In the genomic region with DNA sequence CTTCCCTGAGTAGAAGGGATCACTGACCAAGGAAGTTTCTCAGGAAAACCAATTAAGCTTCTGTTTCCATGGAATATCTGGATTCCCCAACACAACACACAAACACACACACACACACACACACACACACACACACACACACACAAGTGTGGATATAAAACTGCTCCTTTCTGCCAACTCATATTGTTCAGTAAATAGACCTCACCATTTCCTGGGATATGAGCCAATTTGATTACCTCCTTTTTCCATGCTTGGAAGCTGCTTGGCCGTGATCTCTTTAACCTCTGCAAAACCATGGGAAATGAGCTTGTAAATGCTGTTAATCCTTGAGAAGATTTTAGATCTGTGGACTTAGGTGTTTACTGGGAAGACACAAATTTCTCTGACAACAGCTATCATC, we compare ENCODE assay signal across 16 mouse cellular contexts.
DNase-seq lines count a peak whose midpoint lies in the region; ATAC-seq and TF ChIP-seq lines count a peak whose summit lies in the region.
"Had no signal": no experiment of that assay in that cellular context is flagged by ENCODE, and none has a peak within 500 bp of the region (broad histone marks: within the 10 kb centered on the region; RNA-seq: fewer than 3 reads in every experiment).

No protein-coding gene starts in this region.

- no peak for ATAC-seq in embryonic facial prominence, embryonic 14.5 days (ENCODE audit: low read depth)
- no peak for ATAC-seq in stomach, postnatal 0 days (ENCODE audit: low FRiP score, low TSS enrichment)
- ATAC-seq in kidney, embryonic 14.5 days (ENCODE audit: low FRiP score, low TSS enrichment): no peak
- no peak for ATAC-seq in megakaryocyte-erythroid progenitor cell, adult 5-6 weeks (replicated peaks; ENCODE audit: low FRiP score, low TSS enrichment, poor library complexity, severe bottlenecking)
- ATAC-seq: forebrain, embryonic 15.5 days; intestine, postnatal 0 days; liver, postnatal 0 days had no signal

- no peaks in the 10 kb centered on the region for H3K27me3 ChIP-seq in embryonic facial prominence, embryonic 14.5 days (replicated peaks; ENCODE audit: control insufficient read depth, insufficient read depth, low read length)
- H3K27me3 ChIP-seq in embryonic facial prominence, embryonic 10.5 days (replicated peaks; ENCODE audit: low read depth, poor library complexity, severe bottlenecking): no peaks in the 10 kb centered on the region
- no peaks in the 10 kb centered on the region; the same call in 1 of the 2 replicates for H3K27me3 ChIP-seq in liver, adult 2 months (ENCODE audit: control insufficient read depth, insufficient read depth, low read length)
- H3K27me3 ChIP-seq in stomach, postnatal 0 days (ENCODE audit: control insufficient read depth, insufficient read depth, low read length): no peaks in the 10 kb centered on the region
- H3K27me3 ChIP-seq in kidney, embryonic 14.5 days (ENCODE audit: control insufficient read depth, insufficient read depth, low read length): no peaks in the 10 kb centered on the region
- H3K27me3 ChIP-seq: embryonic facial prominence, embryonic 15.5 days; forebrain, embryonic 15.5 days had no signal

- no peaks in the 10 kb centered on the region for H3K36me3 ChIP-seq in embryonic facial prominence, embryonic 14.5 days (ENCODE audit: control insufficient read depth, insufficient read depth, low read length)
- no peaks in the 10 kb centered on the region for H3K36me3 ChIP-seq in embryonic facial prominence, embryonic 10.5 days (replicated peaks)
- no peaks in the 10 kb centered on the region for H3K36me3 ChIP-seq in liver, adult 2 months (ENCODE audit: control insufficient read depth, insufficient read depth, low read length)
- H3K36me3 ChIP-seq in stomach, postnatal 0 days (ENCODE audit: control insufficient read depth, insufficient read depth, low read length): no peaks in the 10 kb centered on the region
- no peaks in the 10 kb centered on the region for H3K36me3 ChIP-seq in kidney, embryonic 14.5 days (ENCODE audit: control insufficient read depth, insufficient read depth, low read length)
- H3K36me3 ChIP-seq: embryonic facial prominence, embryonic 15.5 days; forebrain, embryonic 15.5 days had no signal

- peak; percentile 50 for DNase-seq in embryonic facial prominence, embryonic 14.5 days (ENCODE audit: low spot score)
- DNase-seq in embryonic facial prominence, embryonic 10.5 days (ENCODE audit: low spot score): no peak
- peak; percentile 35 for DNase-seq in liver, adult 2 months (ENCODE audit: extremely low read depth, low read depth, low spot score)
- no peak for DNase-seq in liver
- DNase-seq in heart, postnatal 10 days: peak; percentile 71 to 76
- peak; percentile 18 for DNase-seq in stomach, postnatal 0 days (ENCODE audit: low spot score)
- DNase-seq: left cerebral cortex, postnatal 4 days; liver, postnatal 0 days; right cerebral cortex, postnatal 4 days; thymus, postnatal 25 days had no signal

- WGBS in embryonic facial prominence, embryonic 14.5 days: 54% methylated on average over 1 of the region's 1 CpGs
- 85% methylated on average over 1 of the region's 1 CpGs for WGBS in embryonic facial prominence, embryonic 10.5 days
- WGBS in liver, adult 2 months: 23% methylated on average over 1 of the region's 1 CpGs
- WGBS in stomach, postnatal 0 days: 31% methylated on average over 1 of the region's 1 CpGs
- WGBS in kidney, embryonic 14.5 days: 80% methylated on average over 1 of the region's 1 CpGs

- TF ChIP-seq CTCF in liver, adult 2 months (IDR thresholded peaks at IDR 0.05; ENCODE audit: low read depth, low read length): no peak
- TF ChIP-seq CTCF in stomach, postnatal 0 days (IDR thresholded peaks at IDR 0.05; ENCODE audit: low read depth): no peak

- H3K79me2 ChIP-seq in liver, adult 2 months (ENCODE audit: control insufficient read depth, insufficient read depth, low read length): no peaks in the 10 kb centered on the region

- H3K4me3 ChIP-seq in embryonic facial prominence, embryonic 14.5 days (ENCODE audit: low read depth, low read length): no peak overlapping the region
- no peak overlapping the region for H3K4me3 ChIP-seq in embryonic facial prominence, embryonic 10.5 days
- no peak overlapping the region for H3K4me3 ChIP-seq in liver, adult 2 months (ENCODE audit: insufficient read depth, low read depth, low read length)
- no peak overlapping the region for H3K4me3 ChIP-seq in stomach, postnatal 0 days (ENCODE audit: low read depth, low read length)
- H3K4me3 ChIP-seq in kidney, embryonic 14.5 days (ENCODE audit: low read length): no peak overlapping the region
- H3K4me3 ChIP-seq: embryonic facial prominence, embryonic 15.5 days; forebrain, embryonic 15.5 days had no signal

- no peak for TF ChIP-seq POLR2A in liver, adult 2 months (IDR thresholded peaks at IDR 0.05; ENCODE audit: extremely low read depth, insufficient read depth, low read length)

- H3K4me2 ChIP-seq in embryonic facial prominence, embryonic 14.5 days (ENCODE audit: low read depth, low read length): no peak overlapping the region
- H3K4me2 ChIP-seq in stomach, postnatal 0 days (replicated peaks; ENCODE audit: low read depth): no peak overlapping the region
- no peak overlapping the region for H3K4me2 ChIP-seq in kidney, embryonic 14.5 days (replicated peaks; ENCODE audit: low read depth, low read length)
- H3K4me2 ChIP-seq: embryonic facial prominence, embryonic 15.5 days; forebrain, embryonic 15.5 days; midbrain, embryonic 11.5 days had no signal

- no peaks in the 10 kb centered on the region for H3K9me3 ChIP-seq in embryonic facial prominence, embryonic 14.5 days (ENCODE audit: control insufficient read depth, low read length)
- H3K9me3 ChIP-seq in embryonic facial prominence, embryonic 10.5 days: no peaks in the 10 kb centered on the region
- H3K9me3 ChIP-seq in stomach, postnatal 0 days (ENCODE audit: control insufficient read depth, low read length): no peaks in the 10 kb centered on the region
- H3K9me3 ChIP-seq in kidney, embryonic 14.5 days (ENCODE audit: control insufficient read depth, low read length): no peaks in the 10 kb centered on the region
- H3K9me3 ChIP-seq: embryonic facial prominence, embryonic 15.5 days; forebrain, embryonic 15.5 days had no signal

- H3K27ac ChIP-seq in embryonic facial prominence, embryonic 14.5 days (replicated peaks; ENCODE audit: low read depth, low read length): no peak overlapping the region
- H3K27ac ChIP-seq in embryonic facial prominence, embryonic 10.5 days (replicated peaks): no peak overlapping the region
- no peak overlapping the region for H3K27ac ChIP-seq in liver, adult 2 months (replicated peaks; ENCODE audit: insufficient read depth, low read depth, low read length)
- no peak overlapping the region for H3K27ac ChIP-seq in stomach, postnatal 0 days (replicated peaks)
- no peak overlapping the region for H3K27ac ChIP-seq in kidney, embryonic 14.5 days (ENCODE audit: low read depth, low read length)
- H3K27ac ChIP-seq: embryonic facial prominence, embryonic 15.5 days; forebrain, embryonic 15.5 days had no signal

- intact Hi-C loops in heart, postnatal 10 days (cut with DNase I): loop anchor here (2.0 to 10.0 kb wide), 4 partner anchors 20 to 460 kb away; no protein-coding TSS in a partner anchor

- no peaks in the 10 kb centered on the region for H3K4me1 ChIP-seq in embryonic facial prominence, embryonic 14.5 days (ENCODE audit: control insufficient read depth, insufficient read depth, low read length)
- H3K4me1 ChIP-seq in embryonic facial prominence, embryonic 10.5 days: no peaks in the 10 kb centered on the region
- H3K4me1 ChIP-seq in liver, adult 2 months (ENCODE audit: control insufficient read depth, insufficient read depth, low read length): peaks cover 2% of the 10 kb centered on the region; the same call in 1 of the 2 replicates
- H3K4me1 ChIP-seq in stomach, postnatal 0 days (replicated peaks; ENCODE audit: control insufficient read depth, insufficient read depth): no peaks in the 10 kb centered on the region
- no peaks in the 10 kb centered on the region for H3K4me1 ChIP-seq in kidney, embryonic 14.5 days (ENCODE audit: control insufficient read depth, insufficient read depth, low read length)
- H3K4me1 ChIP-seq: embryonic facial prominence, embryonic 15.5 days; forebrain, embryonic 15.5 days had no signal

- no peak overlapping the region for H3K9ac ChIP-seq in embryonic facial prominence, embryonic 14.5 days (ENCODE audit: low read depth, low read length)
- no peak overlapping the region for H3K9ac ChIP-seq in liver, adult 2 months (ENCODE audit: low read depth, low read length)
- no peak overlapping the region for H3K9ac ChIP-seq in stomach, postnatal 0 days (ENCODE audit: low read length)
- no peak overlapping the region for H3K9ac ChIP-seq in kidney, embryonic 14.5 days (ENCODE audit: low read depth, low read length)
- H3K9ac ChIP-seq: embryonic facial prominence, embryonic 15.5 days; forebrain, embryonic 15.5 days; liver, postnatal 0 days had no signal

- TF ChIP-seq EP300 in stomach, postnatal 0 days (optimal IDR thresholded peaks at IDR 0.05): no peak

Comparison
In these comparisons a context has a peak if more than half of its experiments do, and no peak if none do; other contexts are left out.
1. DNase-seq: peak in embryonic facial prominence, embryonic 14.5 days (single experiment), liver, adult 2 months (single experiment), heart, postnatal 10 days (2 of 2) and stomach, postnatal 0 days (single experiment); none in embryonic facial prominence, embryonic 10.5 days (single experiment) and liver (single experiment).